Mouse (Mus musculus) myocyte (in vitro differentiated cells): ENCODE data around the gene Tor2a.

ENCODE experiments used
- E2F4 ChIP-seq: IDR thresholded peaks from one replicate; pipeline ENCODE4 v1.6.1; 2011; ENCODE audit warnings: mild to moderate bottlenecking, control low read depth, moderate library complexity; ENCODE audit not compliant: insufficient read depth
- MAX ChIP-seq: IDR thresholded peaks from one replicate; pipeline ENCODE4 v1.6.1; 2011; ENCODE audit warnings: low read depth, mild to moderate bottlenecking, control low read depth
- MYOD1 ChIP-seq, 3 experiments: IDR thresholded peaks; one replicate each; pipeline ENCODE4 v1.6.1; 2011; ENCODE audit warnings: control low read depth in 2 of 3, low read depth in 2 of 3, mild to moderate bottlenecking in 2 of 3, moderate library complexity in 1 of 3; ENCODE audit not compliant: insufficient read length in 2 of 3, control insufficient read depth in 1 of 3
- POLR2A ChIP-seq: IDR thresholded peaks from one replicate; pipeline ENCODE4 v1.6.1; 2011; ENCODE audit warnings: low read depth, mild to moderate bottlenecking, control low read depth, moderate library complexity; ENCODE audit not compliant: insufficient read length
- TCF12 ChIP-seq: IDR thresholded peaks from one replicate; pipeline ENCODE4 v1.6.1; 2011; ENCODE audit warnings: mild to moderate bottlenecking, control low read depth; ENCODE audit not compliant: poor library complexity, insufficient read depth, severe bottlenecking

- TF ChIP-seq POLR2A, result no peak
- TF ChIP-seq TCF12, result no peak
- no peak for TF ChIP-seq MYOD1 (IDR thresholded peaks at IDR 0.05; ENCODE audit: control insufficient read depth in 1 of 3, insufficient read length in 2 of 3, low read depth in 2 of 3)
- no peak for TF ChIP-seq MAX
- TF ChIP-seq E2F4, result no peak
Observed at GRCm38 (mm10) chr2:32727435-32727834, 29.6 kb upstream of the Tor2a start.
